Mouse (Mus musculus) stomach, embryonic 14.5 days (tissue): ENCODE data around the gene Gm7324. TPM values are rescaled to one million over a fixed set of nuclear protein-coding genes. Genes with fewer than 3 reads are reported as not detected.
"Not testable (repeated sequence)": the region's sequence is repeated elsewhere in the genome, so short reads cannot be mapped to it uniquely, and the experiment has no call there.

Experiments used
- ATAC-seq: fragments of 200-750 bp; cut with Nextera tagmentation; 2 replicates; pipeline ENCODE4 v1.8.0; 2017; ENCODE audit warnings: low read depth, moderate TSS enrichment; ENCODE audit not compliant: insufficient number of reproducible peaks, insufficient read depth, low FRiP score
- H3K27ac ChIP-seq: fragments of 300-500 bp; sonication (generic); 2 replicates; pipeline ENCODE4 v1.5.1; 2014; ENCODE audit warnings: mild to moderate bottlenecking, low read length, moderate library complexity, mixed read lengths
- H3K27me3 ChIP-seq: fragments of 300-500 bp; sonication (generic); 2 replicates; pipeline ENCODE4 v1.6.1; 2014; ENCODE audit warnings: low read length, control low read depth, mixed read lengths; ENCODE audit not compliant: control insufficient read depth, insufficient read depth
- H3K36me3 ChIP-seq: fragments of 300-500 bp; sonication (generic); 2 replicates; pipeline ENCODE4 v1.6.1; 2014; ENCODE audit warnings: mild to moderate bottlenecking, control low read depth, low read length, moderate library complexity, mixed read lengths; ENCODE audit not compliant: control insufficient read depth, insufficient read depth
- H3K4me1 ChIP-seq: fragments of 300-500 bp; sonication (generic); 2 replicates; pipeline ENCODE4 v1.6.1; 2014; ENCODE audit warnings: low read length, control low read depth, mixed read lengths; ENCODE audit not compliant: control insufficient read depth, insufficient read depth
- H3K4me2 ChIP-seq: fragments of 300-500 bp; sonication (generic); replicated peaks from 2 replicates; pipeline ENCODE4 v1.6.1; 2014; ENCODE audit warnings: low read depth, low read length, control low read depth
- H3K4me3 ChIP-seq: fragments of 300-500 bp; sonication (generic); 2 replicates; pipeline ENCODE4 v1.5.1; 2014; ENCODE audit warnings: low read depth, low read length, control low read depth
- H3K9ac ChIP-seq: fragments of 300-500 bp; sonication (generic); replicated peaks from 2 replicates; pipeline ENCODE4 v1.6.1; 2014; ENCODE audit warnings: low read depth, mild to moderate bottlenecking, control low read depth, low read length, moderate library complexity, mixed read lengths
- H3K9me3 ChIP-seq: fragments of 300-500 bp; sonication (generic); 2 replicates; pipeline ENCODE4 v1.6.1; 2016; ENCODE audit warnings: low read depth, low read length, control low read depth; ENCODE audit not compliant: control insufficient read depth
- WGBS: fragments of 180-500 bp; shearing (Covaris S2); extraction: QIAGEN DNeasy Blood & Tissue Kit; methylation state at CpG from one replicate; pipeline ENCODE4 v1.1.7; 2014; 5-methylcytosine and 5-hydroxymethylcytosine counted together
- polyA plus RNA-seq: library from polyadenylated mRNA; unstranded; fragments of >200 nt; fragmentation: Nextera tagmentation; extraction: Ambion mirVana; gene quantifications from 2 replicates; pipeline ENCODE4 v1.2.1, GENCODE M21; 2014

Gene Gm7324
- 2.1 and 2.3 TPM in 2 replicates for polyA plus RNA-seq

GRCm38 (mm10) chr14:43697621-43698020 lies at the start of gene Gm7324:
Gm7324 (plus strand) TSS chr14:43697828.
- H3K9me3 ChIP-seq, H3K27ac ChIP-seq, H3K4me1 ChIP-seq, ATAC-seq, H3K4me3 ChIP-seq, H3K27me3 ChIP-seq, H3K36me3 ChIP-seq, H3K9ac ChIP-seq, H3K4me2 ChIP-seq: not testable (repeated sequence)
- 85% methylated on average over 4 of the region's 4 CpGs for WGBS

DNA sequence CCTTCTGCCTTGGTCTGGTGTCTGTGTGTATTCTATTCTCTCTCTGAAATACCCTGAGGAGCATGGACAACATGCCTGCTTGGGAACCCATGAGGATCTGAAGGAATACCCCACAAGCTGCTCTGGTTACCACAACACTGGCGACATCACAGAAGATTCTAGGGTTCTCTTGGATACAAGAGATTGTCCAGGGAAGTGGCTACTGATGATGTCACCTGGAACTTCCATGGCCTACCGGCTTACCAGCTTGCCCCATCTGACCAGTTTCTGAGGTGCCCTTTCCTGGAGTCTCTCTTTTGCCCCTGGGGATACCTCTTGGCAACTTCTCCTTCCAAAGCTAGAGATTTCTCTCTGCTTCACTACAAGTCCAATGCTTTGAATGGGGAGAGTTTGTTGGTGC lies 20.5 kb upstream of the Gm7324 start, which contains the start of gene Gm8165:
Gene Gm8165 (minus strand): TSS at position 101 of the 400 bp plus-strand sequence.
- H3K27ac ChIP-seq, H3K36me3 ChIP-seq, H3K4me3 ChIP-seq, ATAC-seq, H3K9me3 ChIP-seq, H3K9ac ChIP-seq, H3K4me1 ChIP-seq, H3K4me2 ChIP-seq, H3K27me3 ChIP-seq: not testable (repeated sequence)
- WGBS = 100% methylated on average over 1 of the region's 2 CpGs

- whole genome bisulfite sequencing = 83% methylated on average over 1 of the region's 3 CpGs
- H3K9ac ChIP-seq, H3K9me3 ChIP-seq, H3K36me3 ChIP-seq, H3K27ac ChIP-seq, H3K4me1 ChIP-seq, H3K4me3 ChIP-seq, ATAC-seq, H3K27me3 ChIP-seq, H3K4me2 ChIP-seq: not testable (repeated sequence)
Measured at GRCm38 (mm10) chr14:43727385-43727784, 29.8 kb downstream of the Gm7324 start, which contains the start of gene Gm16506. Gm16506 (minus strand) TSS chr14:43727485.

GRCm38 (mm10) chr14:43747566-43747965 lies 49.9 kb downstream of the Gm7324 start, which contains the start of gene Gm6526:
Gm6526 (plus strand) TSS chr14:43747866.
- H3K27me3 ChIP-seq, H3K9ac ChIP-seq, ATAC-seq, H3K4me3 ChIP-seq, H3K4me2 ChIP-seq, H3K27ac ChIP-seq, H3K4me1 ChIP-seq, H3K36me3 ChIP-seq, H3K9me3 ChIP-seq: not testable (repeated sequence)
- 87% methylated on average over 4 of the region's 4 CpGs for WGBS

Other genes with a start within 250 kb of the Gm7324 start
- gene Gm5799, start 154.3 kb upstream of the Gm7324 start, polyA plus RNA-seq = 0.29 TPM in 1 of 2 replicates, not detected in the other
- not detected in 2 replicates for gene Gm17654, start 118.7 kb upstream of the Gm7324 start, polyA plus RNA-seq
- not detected in 2 replicates for gene Gm10375, start 89.8 kb upstream of the Gm7324 start, polyA plus RNA-seq
- gene Gm8165, start 20.6 kb upstream of the Gm7324 start, polyA plus RNA-seq = not detected in 2 replicates
- not detected in 2 replicates for gene Gm16506, start 29.7 kb downstream of the Gm7324 start, polyA plus RNA-seq
- gene Gm6526, start 50.0 kb downstream of the Gm7324 start, polyA plus RNA-seq = not detected in 2 replicates
- not detected in 2 replicates for gene Gm8180, start 86.9 kb downstream of the Gm7324 start, polyA plus RNA-seq
- gene Ear1, start 177.7 kb downstream of the Gm7324 start, polyA plus RNA-seq = not detected in 2 replicates
- not detected in 2 replicates for gene Ear10, start 225.7 kb downstream of the Gm7324 start, polyA plus RNA-seq
- gene Gm8113, start 227.6 kb downstream of the Gm7324 start, polyA plus RNA-seq = 19.7 and 19.9 TPM in 2 replicates